Mouse (Mus musculus) adrenal gland, postnatal 14 days (tissue): Measurements from ENCODE around the gene Tiparp. TPM values are rescaled to one million over a fixed set of nuclear protein-coding genes. Genes with fewer than 3 reads are reported as not detected.

Experiments
- DNase-seq: peaks from one replicate; pipeline ENCODE4 v3.0.0; 2021; ENCODE audit warnings: mixed read lengths
- total RNA-seq: library from RNA; stranded (reverse); gene quantifications from 2 replicates; pipeline ENCODE4 v1.2.3, GENCODE M21; 2021

The Tiparp gene
- total RNA-seq, 1 experiment from 2014 or later, result 26.4 TPM

GRCm38 (mm10) chr3:65579260-65579921 lies 51.2 kb downstream of the Tiparp start:
- no peak for DNase-seq

DNA sequence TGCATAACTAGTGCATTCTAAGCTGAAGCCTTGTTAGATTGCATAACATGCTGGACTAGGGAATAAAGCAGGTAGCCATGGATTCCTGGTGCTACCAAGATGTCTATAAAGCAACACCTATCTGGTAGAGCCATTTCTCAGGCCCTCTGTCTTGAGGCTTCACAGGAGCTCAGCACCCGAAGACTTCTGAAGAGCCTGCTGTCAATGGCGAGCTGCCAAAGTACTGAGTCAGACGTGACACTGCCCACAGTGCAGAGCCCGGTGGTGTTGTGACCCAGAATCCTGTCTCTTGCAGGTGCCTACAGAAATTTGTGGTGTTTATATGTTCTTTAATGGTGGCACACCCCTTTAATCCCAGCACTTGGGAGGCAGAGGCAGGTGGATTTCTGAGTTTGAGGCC lies 53.4 kb downstream of the Tiparp start:
- DNase-seq, result peak; percentile 77

GRCm38 (mm10) chr3:65584329-65584728 lies 56.1 kb downstream of the Tiparp start:
- DNase-seq, result no peak

DNA sequence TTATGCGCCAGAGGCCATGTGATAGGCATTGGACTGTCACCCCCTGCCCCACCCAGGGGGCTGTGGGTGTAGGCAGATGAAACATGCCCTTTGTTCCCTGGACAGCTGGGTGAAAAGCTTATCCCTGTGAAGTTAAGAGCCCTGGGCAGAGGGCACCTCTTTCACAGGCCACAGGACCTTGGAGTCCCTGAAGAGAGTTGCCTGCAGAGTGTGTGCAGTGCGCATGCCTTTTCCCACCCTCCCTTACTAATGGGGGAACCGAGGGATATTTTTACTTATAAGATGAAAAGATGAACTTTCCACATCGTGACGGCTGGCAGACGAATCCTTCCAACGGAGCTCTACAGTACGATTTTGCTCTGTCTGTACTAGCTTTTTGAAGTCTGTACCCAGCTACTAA lies 57.1 kb downstream of the Tiparp start:
- no peak for DNase-seq

- no peak for DNase-seq
Observed at GRCm38 (mm10) chr3:65585823-65586482, 57.7 kb downstream of the Tiparp start.

GRCm38 (mm10) chr3:65586483-65586905 lies 58.3 kb downstream of the Tiparp start:
- DNase-seq, result peak; percentile 44

- DNase-seq, result no peak
Observed at GRCm38 (mm10) chr3:65586966-65587365, 58.8 kb downstream of the Tiparp start.

DNA sequence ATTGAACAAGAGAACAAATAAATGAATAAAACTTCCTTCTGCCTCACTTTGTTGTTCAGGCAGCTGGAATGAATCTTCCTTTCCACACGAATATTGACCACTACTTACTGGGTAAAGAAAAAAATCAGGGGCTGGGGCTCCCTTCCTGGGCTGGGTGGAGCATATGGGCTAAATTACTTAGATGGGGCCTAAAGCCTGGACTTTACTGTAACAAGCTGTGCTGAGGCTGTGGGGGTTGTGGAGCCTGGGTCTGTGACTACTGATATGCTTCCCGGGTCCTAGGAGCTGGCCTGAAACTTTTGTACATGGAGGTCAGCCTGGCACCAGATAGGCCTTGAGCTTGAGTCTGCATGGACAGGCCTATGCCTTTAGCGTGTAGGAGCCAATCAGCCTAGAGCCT lies 60.2 kb downstream of the Tiparp start:
- DNase-seq, result no peak

- DNase-seq, result no peak
Observed at GRCm38 (mm10) chr3:65592850-65593249, 64.6 kb downstream of the Tiparp start.

- no peak for DNase-seq
Observed at GRCm38 (mm10) chr3:65594493-65594892, 66.3 kb downstream of the Tiparp start.

GRCm38 (mm10) chr3:65595196-65595595 lies 67.0 kb downstream of the Tiparp start:
- no peak for DNase-seq

DNA sequence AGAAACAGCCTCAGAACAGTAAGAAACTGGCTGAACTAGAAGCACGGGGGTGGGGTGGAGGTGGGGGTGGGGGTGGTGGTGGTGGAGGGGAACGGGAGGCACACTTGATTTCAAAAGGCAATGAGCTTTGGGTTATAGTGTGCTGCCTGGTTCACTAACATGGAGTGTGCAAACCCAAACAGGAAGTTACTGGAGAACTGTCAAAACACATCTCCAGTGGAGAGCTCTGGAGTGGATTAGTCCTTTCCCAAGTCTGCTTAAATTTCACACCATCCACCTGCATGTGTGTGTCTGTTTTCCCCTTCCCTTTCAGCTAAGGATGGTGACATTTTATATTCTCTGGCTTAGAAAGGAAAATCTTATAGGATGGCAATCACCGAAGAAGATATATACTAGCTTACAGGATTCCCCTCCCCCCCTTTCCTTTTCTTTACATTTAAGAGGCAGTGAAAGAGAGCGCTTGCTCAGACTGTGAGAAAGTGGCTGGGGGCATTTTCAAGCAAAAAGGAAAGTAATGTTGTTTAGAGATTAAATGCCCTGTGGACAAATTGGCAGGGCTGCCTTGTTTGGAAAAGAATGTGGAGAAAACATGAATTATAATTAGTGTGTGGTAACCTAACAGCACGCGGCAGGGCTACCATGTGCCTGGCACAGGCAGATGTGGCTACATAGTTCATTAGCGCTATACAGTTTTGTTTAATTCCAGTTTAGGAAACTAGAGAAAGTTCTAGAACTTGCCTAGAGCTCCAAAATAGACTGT lies 70.0 kb downstream of the Tiparp start:
- peak; percentile 12 for DNase-seq

DNA sequence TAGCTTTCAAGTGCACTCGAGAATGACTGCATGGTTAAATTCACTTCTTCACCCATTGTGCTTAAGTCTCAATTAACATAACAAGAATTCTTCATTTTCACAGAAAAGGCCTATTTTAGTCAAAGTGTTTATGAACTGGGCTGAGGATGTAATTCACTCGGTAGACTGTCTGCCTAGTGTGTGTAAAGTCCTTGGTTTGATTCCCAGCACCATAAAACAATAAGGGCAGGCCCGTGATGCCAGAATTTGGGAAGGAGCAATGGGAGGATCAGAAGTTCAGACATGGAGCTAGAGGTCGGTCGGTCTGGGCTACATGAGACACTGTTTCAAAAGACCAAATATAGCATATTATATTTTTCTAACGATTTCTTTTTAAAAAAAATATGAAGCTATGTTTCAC lies 70.9 kb downstream of the Tiparp start:
- DNase-seq, result no peak

DNA sequence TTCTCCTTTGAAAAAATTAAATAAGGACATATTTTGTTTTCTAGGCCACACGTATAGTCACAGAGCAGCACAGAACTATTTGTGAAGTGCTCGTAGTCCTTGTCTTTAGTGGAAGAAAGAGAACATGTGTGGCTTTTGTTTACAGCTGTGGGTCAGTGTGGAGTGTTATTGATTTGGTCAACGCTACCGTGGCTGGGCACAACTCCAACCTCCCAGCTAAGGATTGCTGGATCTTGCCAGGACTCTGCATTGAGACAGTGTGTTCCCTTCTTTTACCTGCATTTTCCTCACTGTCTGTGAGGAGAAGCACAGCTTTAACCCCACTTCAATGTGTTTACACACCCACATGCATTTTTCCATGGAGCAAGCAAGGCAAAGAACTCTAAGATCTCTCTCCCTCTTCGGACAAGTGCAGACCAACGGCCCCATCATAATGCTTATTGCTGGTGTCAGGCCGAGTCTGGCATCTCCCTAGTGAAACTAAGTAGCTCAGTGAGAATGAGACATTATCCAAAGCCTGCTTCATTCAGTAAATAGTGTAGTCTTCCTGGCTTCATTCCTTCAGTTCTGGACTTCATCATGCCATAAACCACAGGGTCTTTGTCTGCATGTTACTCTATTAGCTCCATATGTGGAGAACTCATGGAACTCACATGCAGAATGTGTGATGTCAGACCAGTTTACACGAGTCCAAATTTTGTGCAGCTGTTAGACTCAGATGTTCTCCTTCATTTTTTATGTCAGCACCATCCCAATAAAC lies 73.3 kb downstream of the Tiparp start:
- DNase-seq, result no peak

DNA sequence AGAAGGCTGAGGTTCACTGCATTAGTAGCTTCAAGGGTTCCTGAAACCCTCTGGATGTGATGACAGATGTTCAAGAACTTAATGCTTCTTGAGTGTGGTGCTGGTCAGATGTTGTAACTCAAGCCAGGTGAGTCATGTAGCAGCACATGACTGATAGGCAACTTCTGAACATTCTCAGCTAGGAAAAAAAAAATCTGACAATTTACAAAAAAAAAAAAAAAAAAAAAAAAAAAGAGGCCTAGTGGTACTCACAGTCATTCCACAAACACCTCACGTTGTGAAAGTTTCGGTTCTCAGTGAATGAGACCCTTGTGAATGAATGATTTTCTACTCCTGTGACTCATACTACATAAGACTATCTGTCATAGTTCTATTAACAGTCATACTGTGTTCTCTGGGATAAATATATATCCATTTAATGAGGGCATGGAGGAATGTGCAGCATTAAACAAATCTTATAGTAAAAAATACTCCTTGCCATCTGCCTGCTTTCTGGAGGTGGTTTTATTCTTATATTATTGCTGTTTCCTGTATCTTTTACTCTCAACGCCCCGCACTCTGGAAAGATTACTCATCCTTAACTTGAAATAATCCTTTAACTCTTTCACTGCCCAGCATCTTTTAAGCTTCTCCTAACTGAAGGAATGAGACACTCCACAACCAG lies 75.3 kb downstream of the Tiparp start:
- DNase-seq, result no peak

Other genes with a start within 250 kb of the Tiparp start
- gene Ssr3, start 135.8 kb upstream of the Tiparp start, total RNA-seq, result 168 and 188 TPM in 2 replicates
- 3.7 and 4.3 TPM in 2 replicates for gene Lekr1, start 137.8 kb downstream of the Tiparp start, total RNA-seq